Mouse (Mus musculus) layer of hippocampus, postnatal 36 days (tissue): ENCODE data around the gene Nlrp10. TPM values are rescaled to one million over a fixed set of nuclear protein-coding genes. Genes with fewer than 3 reads are reported as not detected.

ENCODE experiments used
- DNase-seq, 2 experiments: peaks; one replicate each; pipeline ENCODE4 v3.0.0; 2022
- total RNA-seq, 2 experiments: library from RNA; stranded (reverse); gene quantifications; 2 replicates each; pipeline ENCODE4 v1.2.3; 2021

Nlrp10 gene
- total RNA-seq, result under 1 TPM; 0.32 to 0.35 TPM

- no peak for DNase-seq
Observed at GRCm38 (mm10) chr7:108929726-108930393, at the start of gene Nlrp10. Nlrp10 (minus strand) TSS chr7:108930178.

- no peak for DNase-seq
Observed at GRCm38 (mm10) chr7:108972273-108972672, 42.3 kb upstream of the Nlrp10 start.

- no peak for DNase-seq
Observed at GRCm38 (mm10) chr7:108968201-108968600, 38.2 kb upstream of the Nlrp10 start.

- peak in 1 of 2 experiments; percentile 49 for DNase-seq
Observed at GRCm38 (mm10) chr7:108966742-108967362, 36.9 kb upstream of the Nlrp10 start.

GRCm38 (mm10) chr7:108965968-108966367, 36.0 kb upstream of the Nlrp10 start:
- no peak for DNase-seq

- no peak for DNase-seq
Observed at GRCm38 (mm10) chr7:108957734-108958133, 27.8 kb upstream of the Nlrp10 start.

GRCm38 (mm10) chr7:108954185-108954584, 24.2 kb upstream of the Nlrp10 start:
- DNase-seq, result no peak

- no peak for DNase-seq
Observed at GRCm38 (mm10) chr7:108952801-108953200, 22.8 kb upstream of the Nlrp10 start.

- DNase-seq, result peak; percentile 81 to 85
Observed at GRCm38 (mm10) chr7:108950762-108951331, 20.9 kb upstream of the Nlrp10 start.

- DNase-seq, result no peak
Observed at GRCm38 (mm10) chr7:108950312-108950761, 20.4 kb upstream of the Nlrp10 start, which contains the start of gene Tub. Tub (plus strand) TSS chr7:108950338.

GRCm38 (mm10) chr7:108949301-108949700, 19.3 kb upstream of the Nlrp10 start:
- DNase-seq, result no peak

GRCm38 (mm10) chr7:108948611-108949010, 18.6 kb upstream of the Nlrp10 start:
- DNase-seq, result no peak

GRCm38 (mm10) chr7:108944002-108944401, 14.0 kb upstream of the Nlrp10 start:
- no peak for DNase-seq

- no peak for DNase-seq
Observed at GRCm38 (mm10) chr7:108941466-108941865, 11.5 kb upstream of the Nlrp10 start.

- DNase-seq, result no peak
Observed at GRCm38 (mm10) chr7:108936591-108936990, 6.6 kb upstream of the Nlrp10 start.

- no peak for DNase-seq
Observed at GRCm38 (mm10) chr7:108935411-108935810, 5.4 kb upstream of the Nlrp10 start.

GRCm38 (mm10) chr7:108934836-108935235, 4.9 kb upstream of the Nlrp10 start:
- no peak for DNase-seq

GRCm38 (mm10) chr7:108933794-108934731, 4.1 kb upstream of the Nlrp10 start, which contains the start of gene Eif3f:
Eif3f (plus strand) TSS chr7:108934417.
- DNase-seq, result peak; percentile 94

GRCm38 (mm10) chr7:108928280-108929188, 1.4 kb downstream of the Nlrp10 start:
- DNase-seq, result no peak

- no peak for DNase-seq
Observed at GRCm38 (mm10) chr7:108927043-108927442, 2.9 kb downstream of the Nlrp10 start.

- no peak for DNase-seq
Observed at GRCm38 (mm10) chr7:108903969-108904368, 26.0 kb downstream of the Nlrp10 start.
